Mouse (Mus musculus) brain, embryonic 14.5 days (tissue): ENCODE measurements around the gene Rbm42. TPM values are rescaled to one million over a fixed set of nuclear protein-coding genes. Genes with fewer than 3 reads are reported as not detected.

Experiments
- DNase-seq: peaks from one replicate; pipeline ENCODE4 v3.0.0-alpha.2; 2011; ENCODE audit warnings: low read depth
- CTCF ChIP-seq: fragments of 200-500 bp; IDR thresholded peaks from 2 replicates; pipeline ENCODE4 v1.5.1; 2012; ENCODE audit warnings: inconsistent platforms, mild to moderate bottlenecking, moderate library complexity, borderline replicate concordance; ENCODE audit not compliant: insufficient read depth, insufficient read length; ENCODE audit errors: extremely low read depth
- POLR2A ChIP-seq: fragments of 200-500 bp; IDR thresholded peaks from 2 replicates; pipeline ENCODE4 v1.6.1; 2012; ENCODE audit warnings: mild to moderate bottlenecking, inconsistent platforms, borderline replicate concordance; ENCODE audit not compliant: poor library complexity, insufficient read depth, insufficient read length, severe bottlenecking; ENCODE audit errors: extremely low read depth
- polyA plus RNA-seq: library from polyadenylated mRNA; depleted of rRNA; stranded (reverse); fragments of >200 nt; gene quantifications from 2 replicates; pipeline ENCODE4 v1.2.3, GENCODE M21; 2012

Rbm42 gene
- polyA plus RNA-seq, 1 experiment = 91.6 TPM

DNA sequence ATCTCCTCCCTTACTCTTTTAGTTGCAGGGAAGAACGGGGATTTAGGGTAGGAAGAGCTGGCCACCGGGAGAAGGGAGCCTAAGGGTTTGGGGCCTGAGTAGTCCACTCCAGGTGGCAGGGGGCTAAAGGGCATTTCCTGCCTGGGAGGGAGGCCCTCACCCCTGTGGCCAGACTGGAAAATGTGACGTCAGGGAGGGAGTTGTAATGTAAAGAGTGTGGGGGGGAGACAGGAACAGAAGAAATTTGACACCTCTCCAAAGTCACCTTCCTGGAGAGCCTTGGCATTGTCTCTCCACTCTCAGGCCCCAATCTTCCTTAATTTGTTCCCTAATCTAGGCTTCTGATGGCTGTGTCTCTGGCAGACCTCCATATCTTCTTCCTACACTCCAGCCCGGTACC lies 11.0 kb downstream of the Rbm42 start:
- DNase-seq = no peak
- TF ChIP-seq CTCF (no peak), POLR2A (no peak)

DNA sequence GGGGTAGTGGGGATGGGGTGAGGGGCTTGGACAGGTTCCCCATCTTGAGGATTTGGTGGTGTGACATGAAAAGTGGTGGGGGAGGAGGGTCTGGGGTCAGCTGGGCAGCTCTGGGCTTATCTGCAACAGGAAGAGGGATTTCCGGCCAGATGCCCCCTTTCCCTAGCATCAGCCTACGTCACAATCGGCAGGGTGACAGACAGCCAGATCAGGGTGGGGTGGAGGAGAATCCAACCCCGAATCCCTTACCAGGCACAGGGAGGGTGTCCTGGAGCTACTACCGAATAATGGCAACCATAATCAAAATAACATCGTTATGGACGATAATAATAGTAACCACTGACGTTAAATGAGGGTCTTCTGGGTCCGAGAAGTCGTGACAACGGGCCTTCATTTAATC lies 13.7 kb downstream of the Rbm42 start:
- no peak for DNase-seq
- TF ChIP-seq CTCF = no peak
- no peak for TF ChIP-seq POLR2A

DNA sequence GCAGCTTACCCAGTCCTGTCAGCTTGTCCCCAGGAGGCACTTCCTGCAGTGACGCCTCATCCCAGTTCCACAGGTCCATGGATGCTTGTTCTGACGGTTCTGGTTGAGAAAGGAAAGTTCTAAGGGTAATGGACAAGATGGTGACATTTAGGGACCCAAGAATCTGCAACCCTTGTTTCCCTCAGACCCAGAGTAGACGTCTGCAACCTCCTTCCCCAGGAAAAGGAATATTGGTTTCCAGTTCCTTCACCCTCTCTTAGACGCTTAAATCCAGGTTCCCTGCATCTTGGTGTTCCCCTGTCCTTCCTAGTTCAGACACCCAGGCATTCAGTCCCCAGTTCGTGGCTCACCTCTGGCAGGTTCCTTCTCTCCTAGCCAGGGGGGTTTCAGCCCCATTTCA lies 14.4 kb downstream of the Rbm42 start, which contains the start of gene Etv2:
Gene Etv2 (minus strand): TSS at position 101 of the 400 bp plus-strand sequence.
- no peak for TF ChIP-seq POLR2A
- no peak for TF ChIP-seq CTCF
- no peak for DNase-seq

DNA sequence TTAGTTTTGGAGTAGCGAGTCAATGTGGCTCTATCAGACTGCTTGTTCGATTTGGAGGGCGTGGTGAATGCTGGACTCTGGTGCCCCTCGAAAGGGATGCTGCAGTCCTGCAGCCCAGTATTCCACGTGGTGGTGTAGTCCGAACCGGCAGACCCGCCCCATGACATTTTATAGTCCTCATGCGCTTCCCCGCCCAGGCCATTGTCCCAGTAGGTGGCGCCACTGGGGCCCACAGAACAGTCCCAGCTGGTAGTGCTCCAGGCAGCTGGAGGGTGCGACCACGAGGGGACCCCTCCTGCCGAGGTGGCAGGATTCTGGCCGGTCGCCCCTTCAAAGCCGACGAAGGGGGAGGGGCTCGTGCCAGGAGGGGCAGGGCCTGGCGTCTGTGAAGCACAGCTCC lies 15.5 kb downstream of the Rbm42 start:
- TF ChIP-seq CTCF = peak; percentile 55; the same call in 1 of the 2 replicates
- TF ChIP-seq POLR2A = no peak
- peak; percentile 37 for DNase-seq

DNA sequence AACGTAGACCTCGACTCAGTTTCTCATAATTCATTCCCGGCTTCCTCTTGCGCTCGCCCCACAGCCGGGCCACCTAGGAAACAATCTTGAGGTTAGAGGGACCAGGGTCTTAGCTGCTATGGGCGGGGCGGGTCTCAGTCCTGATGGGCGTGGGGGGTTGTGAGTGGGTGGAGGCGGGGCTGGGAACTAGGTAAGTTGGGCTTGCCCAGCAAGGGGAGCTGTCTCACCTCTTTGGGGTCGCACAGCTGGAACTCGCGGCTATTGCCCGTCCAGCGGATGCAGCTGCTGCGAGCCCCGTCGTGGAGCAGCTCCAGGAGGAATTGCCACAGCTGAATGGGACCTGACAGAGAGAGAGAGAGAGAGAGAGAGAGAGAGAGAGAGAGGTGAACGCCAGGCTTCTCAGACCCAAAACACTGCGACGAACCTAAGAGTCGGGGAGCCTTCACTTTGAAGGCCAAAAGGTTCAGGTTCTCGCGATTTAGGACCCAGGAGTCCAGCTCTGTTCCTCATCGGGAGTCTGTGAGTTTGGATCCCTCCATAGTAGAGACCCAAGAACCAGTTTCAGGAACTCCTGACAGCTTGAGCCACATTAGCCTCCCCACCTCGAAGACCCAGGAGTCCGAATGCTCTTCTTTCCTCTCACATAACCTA lies 16.2 kb downstream of the Rbm42 start:
- TF ChIP-seq POLR2A (no peak), CTCF (no peak)
- DNase-seq = no peak

DNA sequence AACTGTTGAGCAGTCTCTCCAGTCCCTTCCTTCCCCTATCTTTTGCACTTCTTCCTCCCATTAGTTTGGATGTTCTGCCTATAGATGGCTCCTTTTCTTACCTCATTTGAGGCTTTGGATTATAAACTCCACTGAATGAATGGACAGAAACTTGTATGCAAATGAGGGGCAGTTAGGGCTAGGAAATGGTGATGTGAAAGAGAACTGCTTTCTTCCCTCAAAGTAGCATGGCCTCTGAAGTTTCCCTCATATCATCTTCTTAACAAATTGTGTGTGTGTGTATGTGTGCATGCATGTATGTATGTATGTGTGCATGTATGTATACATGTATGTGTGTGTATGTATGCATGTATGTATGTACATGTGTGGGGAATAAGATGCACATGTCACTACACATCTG lies 21.1 kb downstream of the Rbm42 start:
- TF ChIP-seq POLR2A = no peak
- TF ChIP-seq CTCF = no peak
- no peak for DNase-seq

DNA sequence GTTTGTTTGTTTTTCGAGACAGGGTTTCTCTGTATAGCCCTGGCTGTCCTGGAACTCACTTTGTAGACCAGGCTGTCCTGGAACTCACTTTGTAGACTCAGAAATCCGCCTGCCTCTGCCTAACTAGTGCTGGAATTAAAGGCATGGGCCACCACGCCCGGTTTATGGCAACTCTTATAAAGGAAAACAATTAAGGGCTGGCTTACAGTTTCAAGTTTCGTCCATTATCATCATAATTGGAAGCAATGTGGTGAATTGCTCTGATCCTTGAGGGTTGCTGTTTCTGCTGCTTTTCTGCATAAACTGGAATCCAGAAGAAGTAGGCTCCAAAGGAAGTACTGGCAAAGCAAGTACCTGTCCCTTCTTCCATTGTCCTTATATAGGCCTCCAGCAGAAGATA lies 23.5 kb downstream of the Rbm42 start:
- no peak for DNase-seq
- no peak for TF ChIP-seq POLR2A
- no peak for TF ChIP-seq CTCF

DNA sequence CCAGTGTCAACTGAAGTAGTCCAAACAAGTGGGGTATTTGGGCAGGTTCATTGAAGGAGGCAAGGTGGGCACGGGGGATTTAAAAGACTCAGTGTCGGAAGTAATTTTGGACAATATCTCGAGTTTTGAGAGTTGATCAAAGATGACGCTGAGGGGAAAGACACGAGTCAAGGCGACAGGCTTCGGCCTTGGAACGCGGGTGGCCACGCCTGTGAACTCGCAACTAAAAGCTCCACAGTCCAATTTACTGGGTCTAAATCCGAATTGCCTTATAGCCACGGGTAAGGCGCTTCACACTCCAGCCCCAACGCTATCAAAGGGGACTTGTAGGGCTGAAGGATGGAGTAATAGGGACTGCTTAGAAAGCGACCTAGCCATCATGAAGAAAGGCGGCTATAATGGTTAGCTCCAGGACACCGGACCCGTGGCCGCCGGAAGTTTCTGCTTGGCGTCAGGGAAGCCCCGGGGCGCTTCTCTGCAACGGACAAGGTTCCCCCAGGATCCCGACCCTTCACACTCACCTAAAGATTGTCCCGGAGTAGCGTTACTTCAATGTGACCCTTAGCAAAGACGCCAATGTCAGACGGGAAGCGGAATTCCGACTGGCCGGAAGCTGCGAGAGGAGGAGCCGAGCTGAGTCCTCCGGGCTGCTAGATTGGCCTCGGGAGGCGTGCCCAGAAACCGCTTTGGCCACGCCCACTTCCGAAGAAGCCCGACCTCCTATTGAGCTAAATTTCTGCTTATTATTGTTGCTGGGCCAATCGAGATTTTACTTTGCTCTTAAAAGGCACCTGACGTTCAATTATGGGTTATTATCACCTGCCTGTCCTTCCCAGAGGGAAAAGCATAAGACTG lies 24.4 kb downstream of the Rbm42 start, which contains the start of gene Cox6b1:
Gene Cox6b1 (minus strand): TSS at position 622 of the 855 bp plus-strand sequence.
- no peak for TF ChIP-seq CTCF
- no peak; the same call in 1 of the 2 replicates for TF ChIP-seq POLR2A
- peak; percentile 98 for DNase-seq

DNA sequence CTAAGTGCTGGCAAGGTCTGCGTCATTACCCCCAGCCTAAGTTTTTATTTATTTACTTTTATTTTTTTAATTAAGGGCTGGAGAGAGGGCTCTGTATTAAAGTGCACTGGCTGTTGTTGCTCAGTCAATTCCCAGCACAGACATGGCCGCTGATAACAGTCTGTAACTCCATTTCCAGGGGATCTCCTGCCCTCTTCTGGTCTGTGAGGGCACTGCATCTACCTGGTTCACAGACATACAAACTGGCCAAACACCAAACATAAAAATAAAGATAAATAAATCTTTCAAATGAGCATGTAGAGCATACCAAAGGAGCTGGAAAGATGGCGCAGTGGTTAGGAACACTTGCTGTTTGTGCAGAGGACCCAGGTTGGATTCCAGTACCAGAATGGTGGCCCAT lies 30.9 kb downstream of the Rbm42 start:
- DNase-seq = no peak
- TF ChIP-seq CTCF (peak; percentile 64), POLR2A (no peak)

DNA sequence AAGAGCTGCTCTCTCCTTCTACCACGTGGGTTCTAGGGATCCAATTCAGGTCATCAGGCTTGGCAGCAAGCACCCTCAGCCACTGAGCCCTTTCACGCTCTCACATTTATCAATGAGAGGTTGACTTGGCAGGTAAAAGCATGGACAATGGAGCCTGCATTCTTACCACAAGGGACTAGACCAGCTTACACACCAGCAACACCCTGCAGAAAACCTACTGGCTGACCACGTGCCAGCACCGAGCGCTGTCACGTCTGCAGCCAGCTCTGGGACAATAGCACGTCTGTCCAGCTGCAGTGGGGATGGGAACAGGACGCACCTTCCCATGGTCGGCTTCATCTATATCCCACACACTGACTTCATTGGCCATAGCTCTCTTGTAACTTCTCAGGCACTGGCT lies 31.5 kb downstream of the Rbm42 start:
- TF ChIP-seq CTCF (no peak), POLR2A (no peak)

DNA sequence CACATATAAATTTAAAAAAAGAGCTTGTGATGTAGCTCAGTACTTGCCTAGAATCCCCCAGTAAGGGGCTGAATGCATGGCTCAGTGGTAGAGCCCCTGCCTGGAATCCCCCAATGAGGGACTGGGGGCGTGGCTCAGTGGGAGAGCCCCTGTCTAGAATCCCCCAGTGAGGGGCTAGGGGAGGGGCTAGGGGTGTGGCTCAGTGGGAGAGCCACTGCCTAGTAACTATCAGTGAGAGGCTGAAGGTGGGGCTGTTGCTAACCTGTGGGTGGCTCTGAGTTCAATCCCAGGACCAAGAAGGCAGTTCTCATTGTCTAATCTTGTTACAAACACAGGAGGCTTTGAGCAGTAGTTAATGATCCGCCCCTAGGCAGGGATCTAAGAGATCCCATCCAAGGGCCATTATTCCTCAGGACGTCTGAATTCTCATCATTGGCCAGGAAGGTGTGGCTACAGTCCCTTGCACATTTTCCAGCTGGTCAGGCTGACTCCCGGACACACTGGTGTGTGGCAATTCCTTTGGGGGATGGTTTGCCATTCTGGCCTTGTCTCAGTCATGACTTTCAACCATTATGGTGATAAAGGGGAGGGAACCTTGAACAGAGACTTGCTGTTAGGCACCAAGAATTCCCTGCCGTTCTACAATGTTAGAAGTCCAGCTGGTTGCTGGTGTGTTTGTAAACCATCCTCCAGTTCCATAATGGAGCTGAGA lies 34.9 kb downstream of the Rbm42 start:
- TF ChIP-seq CTCF (no peak), POLR2A (no peak)
- no peak for DNase-seq

More for the DNA sequence above, 31.5 kb downstream of the Rbm42 start:
- DNase-seq = no peak

DNA sequence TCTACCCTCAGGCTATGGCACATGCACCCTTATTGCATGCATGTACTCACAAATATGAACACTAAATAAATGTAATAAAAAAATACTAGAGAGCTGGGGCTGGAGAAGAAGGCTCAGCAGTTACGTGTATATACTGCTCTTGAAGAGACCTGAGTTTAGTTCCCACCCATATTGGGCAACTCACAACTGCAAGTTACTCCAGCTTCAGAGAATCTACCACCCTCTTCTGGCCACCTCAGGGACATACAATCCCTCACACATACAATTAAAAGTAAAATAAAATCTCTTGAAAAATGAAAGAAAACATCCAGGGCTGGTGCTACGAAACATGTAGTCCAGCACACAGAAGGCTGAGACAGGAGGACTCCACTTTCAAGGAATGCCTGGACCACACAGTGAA lies 35.7 kb downstream of the Rbm42 start:
- peak; percentile 33 for DNase-seq
- no peak for TF ChIP-seq POLR2A
- TF ChIP-seq CTCF = peak; percentile 7; the same call in 1 of the 2 replicates
